Mouse (Mus musculus): Measurements from ENCODE around the gene Rnf40.

Rnf40 gene

GRCm38 (mm10) chr7:127588011-127588871, at the start of gene Rnf40, which contains the start of gene Ccdc189:
Gene Rnf40, plus strand, starts transcription at chr7:127588767.
Gene Ccdc189, minus strand, starts transcription at chr7:127588595.
- CTCF ChIA-PET = no interaction called here

- CTCF ChIA-PET = no interaction called here
Measured at GRCm38 (mm10) chr7:127541671-127542070, 46.9 kb upstream of the Rnf40 start.

- CTCF ChIA-PET = no interaction called here
Measured at GRCm38 (mm10) chr7:127549116-127549835, 39.3 kb upstream of the Rnf40 start.

GRCm38 (mm10) chr7:127551558-127551957, 37.0 kb upstream of the Rnf40 start:
- CTCF ChIA-PET = interaction anchor here (0.6 kb wide), 1 partner anchor 91 kb away, joined by 3 read pairs; no protein-coding TSS in a partner anchor

- CTCF ChIA-PET = interaction anchor here (0.7 kb wide), 1 partner anchor 63 kb away, joined by 20 read pairs; no protein-coding TSS in a partner anchor
Measured at GRCm38 (mm10) chr7:127560580-127560979, 28.0 kb upstream of the Rnf40 start.

GRCm38 (mm10) chr7:127561340-127561858, 27.2 kb upstream of the Rnf40 start, which contains the start of gene Tmem265:
Gene Tmem265, plus strand, starts transcription at chr7:127561390.
- CTCF ChIA-PET = no interaction called here

- CTCF ChIA-PET = interaction anchor here (0.5 kb wide), 1 partner anchor 1319 kb away, joined by 3 read pairs; no protein-coding TSS in a partner anchor
Measured at GRCm38 (mm10) chr7:127564381-127565150, 24.0 kb upstream of the Rnf40 start.

- CTCF ChIA-PET = no interaction called here
Measured at GRCm38 (mm10) chr7:127572895-127573471, 15.6 kb upstream of the Rnf40 start, which contains the start of gene Phkg2. Gene Phkg2, plus strand, starts transcription at chr7:127573340.

GRCm38 (mm10) chr7:127573503-127574008, 15.0 kb upstream of the Rnf40 start:
- CTCF ChIA-PET = no interaction called here

- CTCF ChIA-PET = no interaction called here
Measured at GRCm38 (mm10) chr7:127574115-127574514, 14.5 kb upstream of the Rnf40 start.

- CTCF ChIA-PET = no interaction called here
Measured at GRCm38 (mm10) chr7:127583260-127583659, 5.3 kb upstream of the Rnf40 start.

- CTCF ChIA-PET = no interaction called here
Measured at GRCm38 (mm10) chr7:127585031-127585430, 3.5 kb upstream of the Rnf40 start.

- CTCF ChIA-PET = interaction anchor here (0.5 kb wide), 1 partner anchor 652 kb away, joined by 3 read pairs; no protein-coding TSS in a partner anchor
Measured at GRCm38 (mm10) chr7:127586149-127586548, 2.4 kb upstream of the Rnf40 start.

- CTCF ChIA-PET = no interaction called here
Measured at GRCm38 (mm10) chr7:127587196-127587595, 1.4 kb upstream of the Rnf40 start.

GRCm38 (mm10) chr7:127588901-127589300, 334 bp downstream of the Rnf40 start:
- CTCF ChIA-PET = no interaction called here

- CTCF ChIA-PET = no interaction called here
Measured at GRCm38 (mm10) chr7:127589637-127590036, 1.1 kb downstream of the Rnf40 start.

GRCm38 (mm10) chr7:127591108-127591507, 2.5 kb downstream of the Rnf40 start:
- CTCF ChIA-PET = no interaction called here

GRCm38 (mm10) chr7:127592575-127592974, 4.0 kb downstream of the Rnf40 start:
- CTCF ChIA-PET = interaction anchor here (0.7 kb wide), 1 partner anchor 64 kb away, joined by 4 read pairs; no protein-coding TSS in a partner anchor

GRCm38 (mm10) chr7:127596747-127597146, 8.2 kb downstream of the Rnf40 start:
- CTCF ChIA-PET = no interaction called here

GRCm38 (mm10) chr7:127600612-127601011, 12.0 kb downstream of the Rnf40 start:
- CTCF ChIA-PET = no interaction called here

- CTCF ChIA-PET = interaction anchor here (0.6 kb wide), 1 partner anchor 282 kb away, joined by 3 read pairs; no protein-coding TSS in a partner anchor
Measured at GRCm38 (mm10) chr7:127601735-127602134, 13.2 kb downstream of the Rnf40 start.
